Mouse (Mus musculus): ENCODE measurements around the gene Kcnf1. TPM values are rescaled to one million over a fixed set of nuclear protein-coding genes. Genes with fewer than 3 reads are reported as not detected.

Gene Kcnf1
- polyA plus RNA-seq, 1 experiment from 2014 or later, result 1.9 TPM

- H3K4me2 ChIP-seq (ENCODE audit: low read length), result no peak overlapping the region
- H3K9ac ChIP-seq (ENCODE audit: low read length), result no peak overlapping the region
- no peaks in the 10 kb centered on the region for H3K36me3 ChIP-seq (ENCODE audit: control insufficient read depth, insufficient read depth, low read length)
- H3K27ac ChIP-seq (ENCODE audit: low read depth, low read length), result no peak overlapping the region
- ATAC-seq, result no peak
- no peak for DNase-seq (ENCODE audit: low spot score)
- no peaks in the 10 kb centered on the region for H3K9me3 ChIP-seq (replicated peaks; ENCODE audit: control insufficient read depth, low read length)
- no peak overlapping the region for H3K4me3 ChIP-seq (ENCODE audit: low read depth, low read length)
- H3K27me3 ChIP-seq (replicated peaks; ENCODE audit: control insufficient read depth, insufficient read depth, low read length), result peaks cover 5% of the 10 kb centered on the region
- no peaks in the 10 kb centered on the region; the same call in 1 of the 2 replicates for H3K4me1 ChIP-seq (ENCODE audit: control insufficient read depth, insufficient read depth, low read length)
- 82% methylated on average over 10 of the region's 10 CpGs for WGBS
Measured at GRCm38 (mm10) chr12:17174134-17174893, 2.4 kb downstream of the Kcnf1 start.

- DNase-seq (ENCODE audit: low spot score), result no peak
- WGBS, result 91% methylated on average over 10 of the region's 10 CpGs
Measured at GRCm38 (mm10) chr12:17170406-17170805, 6.3 kb downstream of the Kcnf1 start.

DNA sequence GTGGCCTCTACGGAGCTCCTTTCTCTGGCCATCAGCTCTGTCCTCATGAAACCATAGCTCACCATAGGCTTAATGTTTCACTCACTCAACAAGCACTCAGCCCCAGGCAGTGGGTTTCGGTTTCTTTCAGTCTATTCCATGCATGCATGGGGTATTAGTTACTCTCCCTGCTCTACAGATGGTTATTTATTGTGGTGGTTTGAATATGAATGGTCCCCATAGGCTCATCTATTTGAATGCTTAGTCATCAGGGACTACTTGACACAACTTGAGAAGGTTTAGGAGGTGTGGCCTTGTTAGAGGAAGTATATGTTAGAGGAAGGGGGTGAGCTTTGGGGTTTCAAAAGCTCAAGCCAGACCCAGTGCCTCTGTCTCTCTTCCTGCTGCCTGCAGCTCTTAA is 10.6 kb downstream of the Kcnf1 start:
- ATAC-seq, result no peak
- no peak for DNase-seq (ENCODE audit: low spot score)
- Histone ChIP-seq H3K4me2 (ENCODE audit: low read length) (no peak overlapping the region), H3K4me3 (ENCODE audit: low read depth, low read length) (no peak overlapping the region), H3K36me3 (ENCODE audit: control insufficient read depth, insufficient read depth, low read length) (no peaks in the 10 kb centered on the region), H3K27me3 (replicated peaks; ENCODE audit: control insufficient read depth, insufficient read depth, low read length) (no peaks in the 10 kb centered on the region), H3K9ac (ENCODE audit: low read length) (no peak overlapping the region), H3K4me1 (ENCODE audit: control insufficient read depth, insufficient read depth, low read length) (no peaks in the 10 kb centered on the region), H3K9me3 (replicated peaks; ENCODE audit: control insufficient read depth, low read length) (no peaks in the 10 kb centered on the region), H3K27ac (ENCODE audit: low read depth, low read length) (no peak overlapping the region)
- WGBS, result 89% methylated on average over 2 of the region's 2 CpGs

More at GRCm38 (mm10) chr12:17170406-17170805, 6.3 kb downstream of the Kcnf1 start:
- Histone ChIP-seq H3K9ac (ENCODE audit: low read length) (no peak overlapping the region), H3K27me3 (replicated peaks; ENCODE audit: control insufficient read depth, insufficient read depth, low read length) (peaks cover 5% of the 10 kb centered on the region), H3K9me3 (replicated peaks; ENCODE audit: control insufficient read depth, low read length) (no peaks in the 10 kb centered on the region), H3K36me3 (ENCODE audit: control insufficient read depth, insufficient read depth, low read length) (no peaks in the 10 kb centered on the region), H3K4me3 (ENCODE audit: low read depth, low read length) (no peak overlapping the region), H3K4me2 (ENCODE audit: low read length) (no peak overlapping the region), H3K4me1 (ENCODE audit: control insufficient read depth, insufficient read depth, low read length) (no peaks in the 10 kb centered on the region), H3K27ac (ENCODE audit: low read depth, low read length) (no peak overlapping the region)
- ATAC-seq, result no peak

DNA sequence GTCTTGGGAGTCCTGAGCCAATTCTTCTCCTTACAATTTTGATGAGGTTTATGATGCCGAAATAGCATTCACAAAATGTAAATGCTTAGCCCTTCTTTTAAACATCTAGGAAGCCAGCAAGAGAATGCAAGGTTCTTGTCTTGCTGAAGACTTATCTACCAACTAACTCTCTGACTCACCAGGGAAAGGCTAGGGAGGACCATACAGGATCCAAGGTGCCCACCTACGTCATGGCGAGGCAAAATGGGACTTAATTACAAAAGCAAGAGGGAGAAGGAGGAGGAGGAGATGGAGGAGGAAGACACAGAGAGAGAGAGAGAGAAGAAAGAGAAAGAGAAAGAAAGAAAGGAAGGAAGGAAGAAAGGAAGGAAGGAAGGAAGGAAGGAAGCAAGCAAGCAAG is 12.7 kb downstream of the Kcnf1 start:
- Histone ChIP-seq H3K9ac (ENCODE audit: low read length) (no peak overlapping the region), H3K27me3 (replicated peaks; ENCODE audit: control insufficient read depth, insufficient read depth, low read length) (no peaks in the 10 kb centered on the region), H3K9me3 (replicated peaks; ENCODE audit: control insufficient read depth, low read length) (no peaks in the 10 kb centered on the region), H3K27ac (ENCODE audit: low read depth, low read length) (no peak overlapping the region), H3K4me1 (ENCODE audit: control insufficient read depth, insufficient read depth, low read length) (no peaks in the 10 kb centered on the region), H3K4me3 (ENCODE audit: low read depth, low read length) (no peak overlapping the region), H3K36me3 (ENCODE audit: control insufficient read depth, insufficient read depth, low read length) (no peaks in the 10 kb centered on the region), H3K4me2 (ENCODE audit: low read length) (no peak overlapping the region)
- WGBS, result 90% methylated on average over 3 of the region's 3 CpGs
- DNase-seq (ENCODE audit: low spot score) (no peak), ATAC-seq (no peak)

DNA sequence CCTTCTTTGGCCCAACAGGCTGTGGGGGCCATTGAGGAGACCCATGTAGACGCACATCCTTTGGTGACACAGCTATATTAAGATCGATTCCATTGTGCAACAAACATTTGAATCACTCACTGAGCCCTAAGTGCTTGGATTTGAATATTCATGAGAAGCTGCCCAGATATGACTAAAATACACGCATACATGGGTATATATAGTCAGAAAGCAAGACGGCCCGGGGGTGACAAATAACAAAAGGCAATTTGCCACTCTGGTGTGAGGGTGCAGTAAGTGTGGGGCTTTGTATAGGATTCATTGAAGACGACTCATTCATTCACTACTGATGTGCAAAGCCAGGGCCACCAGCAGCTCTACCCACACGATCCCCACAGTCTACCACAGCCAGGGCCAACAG is 17.1 kb downstream of the Kcnf1 start:
- Histone ChIP-seq H3K9ac (ENCODE audit: low read length) (no peak overlapping the region), H3K4me1 (ENCODE audit: control insufficient read depth, insufficient read depth, low read length) (no peaks in the 10 kb centered on the region), H3K36me3 (ENCODE audit: control insufficient read depth, insufficient read depth, low read length) (no peaks in the 10 kb centered on the region), H3K9me3 (replicated peaks; ENCODE audit: control insufficient read depth, low read length) (no peaks in the 10 kb centered on the region), H3K27ac (ENCODE audit: low read depth, low read length) (no peak overlapping the region), H3K4me2 (ENCODE audit: low read length) (no peak overlapping the region), H3K27me3 (replicated peaks; ENCODE audit: control insufficient read depth, insufficient read depth, low read length) (no peaks in the 10 kb centered on the region), H3K4me3 (ENCODE audit: low read depth, low read length) (no peak overlapping the region)
- DNase-seq (ENCODE audit: low spot score) (no peak), ATAC-seq (no peak)
- 82% methylated on average over 7 of the region's 7 CpGs for WGBS

- no peaks in the 10 kb centered on the region for H3K9me3 ChIP-seq (replicated peaks; ENCODE audit: control insufficient read depth, low read length)
- H3K4me1 ChIP-seq (ENCODE audit: control insufficient read depth, insufficient read depth, low read length), result no peaks in the 10 kb centered on the region
- no peak overlapping the region for H3K27ac ChIP-seq (ENCODE audit: low read depth, low read length)
- WGBS, result 96% methylated on average over 15 of the region's 15 CpGs
- no peak overlapping the region for H3K4me3 ChIP-seq (ENCODE audit: low read depth, low read length)
- no peak for ATAC-seq
- no peaks in the 10 kb centered on the region for H3K36me3 ChIP-seq (ENCODE audit: control insufficient read depth, insufficient read depth, low read length)
- no peak overlapping the region for H3K4me2 ChIP-seq (ENCODE audit: low read length)
- no peak for DNase-seq (ENCODE audit: low spot score)
- H3K27me3 ChIP-seq (replicated peaks; ENCODE audit: control insufficient read depth, insufficient read depth, low read length), result no peaks in the 10 kb centered on the region
- H3K9ac ChIP-seq (ENCODE audit: low read length), result no peak overlapping the region
Measured at GRCm38 (mm10) chr12:17157558-17157957, 19.1 kb downstream of the Kcnf1 start.

- Histone ChIP-seq H3K4me2 (ENCODE audit: low read length) (no peak overlapping the region), H3K9me3 (replicated peaks; ENCODE audit: control insufficient read depth, low read length) (no peaks in the 10 kb centered on the region), H3K9ac (ENCODE audit: low read length) (no peak overlapping the region), H3K4me3 (ENCODE audit: low read depth, low read length) (no peak overlapping the region), H3K27me3 (replicated peaks; ENCODE audit: control insufficient read depth, insufficient read depth, low read length) (no peaks in the 10 kb centered on the region), H3K4me1 (ENCODE audit: control insufficient read depth, insufficient read depth, low read length) (no peaks in the 10 kb centered on the region), H3K27ac (ENCODE audit: low read depth, low read length) (no peak overlapping the region), H3K36me3 (ENCODE audit: control insufficient read depth, insufficient read depth, low read length) (no peaks in the 10 kb centered on the region)
- WGBS, result 72% methylated on average over 1 of the region's 1 CpGs
- ATAC-seq, result no peak
- DNase-seq (ENCODE audit: low spot score), result no peak
Measured at GRCm38 (mm10) chr12:17155781-17156180, 20.9 kb downstream of the Kcnf1 start.

DNA sequence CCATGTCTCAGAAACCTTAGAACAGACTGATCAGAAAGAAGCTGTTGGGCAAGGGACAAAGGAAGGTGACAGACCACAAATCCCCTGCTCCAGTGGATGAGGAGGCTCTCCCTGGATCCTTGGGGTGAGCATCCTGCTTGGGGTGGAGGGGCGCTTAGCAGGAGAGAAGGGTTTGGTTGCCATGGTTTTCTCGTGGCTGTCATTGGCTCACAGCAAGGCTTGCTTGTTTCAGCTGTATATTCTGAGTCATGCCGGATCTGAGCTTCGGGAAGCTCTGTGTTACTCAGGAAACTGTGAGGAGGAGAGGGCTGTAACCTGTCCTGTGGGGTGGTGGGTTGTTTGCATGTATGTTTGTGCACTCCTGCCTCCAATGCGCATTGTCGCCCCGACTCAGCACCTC is 23.8 kb downstream of the Kcnf1 start:
- H3K9ac ChIP-seq (ENCODE audit: low read length), result no peak overlapping the region
- no peak overlapping the region for H3K4me2 ChIP-seq (ENCODE audit: low read length)
- ATAC-seq (no peak), DNase-seq (ENCODE audit: low spot score) (no peak)
- no peak overlapping the region for H3K4me3 ChIP-seq (ENCODE audit: low read depth, low read length)
- no peaks in the 10 kb centered on the region for H3K27me3 ChIP-seq (replicated peaks; ENCODE audit: control insufficient read depth, insufficient read depth, low read length)
- no peaks in the 10 kb centered on the region for H3K9me3 ChIP-seq (replicated peaks; ENCODE audit: control insufficient read depth, low read length)
- H3K27ac ChIP-seq (ENCODE audit: low read depth, low read length), result no peak overlapping the region
- WGBS, result 71% methylated on average over 7 of the region's 7 CpGs
- no peaks in the 10 kb centered on the region for H3K36me3 ChIP-seq (ENCODE audit: control insufficient read depth, insufficient read depth, low read length)
- H3K4me1 ChIP-seq (ENCODE audit: control insufficient read depth, insufficient read depth, low read length), result no peaks in the 10 kb centered on the region

DNA sequence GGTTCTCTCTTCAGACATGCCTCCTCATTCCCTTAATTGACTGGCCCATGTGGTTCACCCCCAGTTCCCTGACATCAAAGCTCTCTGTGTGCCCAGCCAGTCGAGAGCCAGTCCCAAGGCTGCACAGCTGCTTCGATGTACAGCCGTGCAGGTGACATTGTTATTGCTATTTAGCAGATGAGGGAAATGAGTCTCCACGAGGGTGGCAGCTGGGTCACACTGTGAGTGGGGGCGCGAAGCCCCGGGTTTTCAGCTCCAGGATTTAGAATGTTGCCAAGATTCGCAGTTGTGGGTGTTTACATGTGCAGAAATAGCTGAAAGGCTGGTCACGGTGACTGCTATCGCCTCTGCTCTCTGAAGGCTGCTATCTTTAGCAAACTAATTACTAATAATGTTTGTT is 27.8 kb downstream of the Kcnf1 start:
- DNase-seq (ENCODE audit: low spot score) (no peak), ATAC-seq (no peak; the same call in 1 of the 2 replicates)
- Histone ChIP-seq H3K9ac (ENCODE audit: low read length) (no peak overlapping the region), H3K27ac (ENCODE audit: low read depth, low read length) (no peak overlapping the region), H3K4me3 (ENCODE audit: low read depth, low read length) (no peak overlapping the region), H3K36me3 (ENCODE audit: control insufficient read depth, insufficient read depth, low read length) (no peaks in the 10 kb centered on the region), H3K9me3 (replicated peaks; ENCODE audit: control insufficient read depth, low read length) (no peaks in the 10 kb centered on the region), H3K4me2 (ENCODE audit: low read length) (no peak overlapping the region), H3K27me3 (replicated peaks; ENCODE audit: control insufficient read depth, insufficient read depth, low read length) (no peaks in the 10 kb centered on the region), H3K4me1 (ENCODE audit: control insufficient read depth, insufficient read depth, low read length) (no peaks in the 10 kb centered on the region)
- 67% methylated on average over 10 of the region's 10 CpGs for WGBS

Measured in forebrain, embryonic 14.5 days (tissue).